Mouse (Mus musculus) intestine, postnatal 0 days (tissue): ENCODE data around the gene Chst5. TPM values are rescaled to one million over a fixed set of nuclear protein-coding genes. Genes with fewer than 3 reads are reported as not detected.

Experiments used
- ATAC-seq: fragments of 200-750 bp; cut with Nextera tagmentation; 2 replicates; pipeline ENCODE4 v1.8.0; 2017; ENCODE audit warnings: mild to moderate bottlenecking, moderate TSS enrichment, moderate library complexity
- H3K27ac ChIP-seq: fragments of 300-500 bp; sonication (generic); 2 replicates; pipeline ENCODE4 v1.5.1; 2014; ENCODE audit warnings: mild to moderate bottlenecking, low read depth, low read length, moderate library complexity
- H3K27me3 ChIP-seq: fragments of 300-500 bp; sonication (generic); replicated peaks from 2 replicates; pipeline ENCODE4 v1.6.1; 2014; ENCODE audit warnings: low read length, mixed read lengths; ENCODE audit not compliant: control insufficient read depth, insufficient read depth
- H3K36me3 ChIP-seq: fragments of 300-500 bp; sonication (generic); 2 replicates; pipeline ENCODE4 v1.6.1; 2014; ENCODE audit warnings: mild to moderate bottlenecking, moderate library complexity; ENCODE audit not compliant: control insufficient read depth, insufficient read depth
- H3K4me1 ChIP-seq: fragments of 300-500 bp; sonication (generic); replicated peaks from 2 replicates; pipeline ENCODE4 v1.6.1; 2014; ENCODE audit warnings: antibody characterized with exemption, low read length, mixed read lengths; ENCODE audit not compliant: control insufficient read depth, insufficient read depth
- H3K4me2 ChIP-seq: fragments of 300-500 bp; sonication (generic); replicated peaks from 2 replicates; pipeline ENCODE4 v1.6.1; 2014; ENCODE audit warnings: low read depth, mild to moderate bottlenecking, moderate library complexity
- H3K4me3 ChIP-seq: fragments of 300-500 bp; sonication (generic); 2 replicates; pipeline ENCODE4 v1.5.1; 2014; ENCODE audit warnings: low read depth, low read length
- H3K9ac ChIP-seq: fragments of 300-500 bp; sonication (generic); 2 replicates; pipeline ENCODE4 v1.6.1; 2014; ENCODE audit warnings: mild to moderate bottlenecking, low read depth, low read length
- H3K9me3 ChIP-seq: fragments of 300-500 bp; sonication (generic); 2 replicates; pipeline ENCODE4 v1.6.1; 2016; ENCODE audit warnings: mixed run types; ENCODE audit not compliant: control insufficient read depth
- CTCF ChIP-seq: sonication (generic); IDR thresholded peaks from 2 replicates; pipeline ENCODE4 v1.5.1; 2016; ENCODE audit warnings: low read depth, mild to moderate bottlenecking, control low read depth, antibody characterized with exemption, moderate library complexity
- WGBS: fragments of 180-500 bp; shearing (Covaris S2); extraction: QIAGEN DNeasy Blood & Tissue Kit; methylation state at CpG from one replicate; pipeline ENCODE4 v1.1.7; 2014; 5-methylcytosine and 5-hydroxymethylcytosine counted together
- polyA plus RNA-seq: library from polyadenylated mRNA; unstranded; fragments of >200 nt; fragmentation: Nextera tagmentation; extraction: Ambion mirVana; gene quantifications from 2 replicates; pipeline ENCODE4 v1.2.1, GENCODE M21; 2015

Gene Chst5
- polyA plus RNA-seq, 1 experiment from 2014 or later = 0.44 TPM

DNA sequence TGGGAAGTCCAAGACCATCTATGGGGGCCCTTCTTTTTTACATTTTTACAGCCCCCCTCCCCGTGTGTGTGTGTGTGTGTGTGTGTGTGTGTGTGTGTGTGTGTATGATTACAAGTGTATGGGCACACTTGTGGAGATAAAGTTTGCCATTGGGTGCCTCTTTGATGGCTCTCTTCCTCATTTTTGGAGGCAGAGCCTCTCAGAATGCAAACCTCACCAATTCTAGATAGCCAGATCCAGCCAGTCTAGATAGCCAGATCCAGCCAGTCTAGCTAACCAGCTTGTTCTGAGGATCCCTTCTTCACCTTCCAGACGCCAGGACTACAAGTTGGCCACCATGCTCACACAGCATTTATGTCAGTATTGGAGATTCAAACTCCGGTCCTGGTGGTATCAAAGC is 39.0 kb downstream of the Chst5 start:
- no peak overlapping the region for H3K9ac ChIP-seq
- no peak overlapping the region for H3K4me3 ChIP-seq
- H3K4me1 ChIP-seq = peaks cover 5% of the 10 kb centered on the region; the same call in 1 of the 2 replicates
- no peak for ATAC-seq
- H3K9me3 ChIP-seq = no peaks in the 10 kb centered on the region
- H3K36me3 ChIP-seq = peaks cover 3% of the 10 kb centered on the region; the same call in 1 of the 2 replicates
- no peak overlapping the region for H3K27ac ChIP-seq
- WGBS = 77% methylated on average over 3 of the region's 3 CpGs
- no peak overlapping the region for H3K4me2 ChIP-seq
- H3K27me3 ChIP-seq = no peaks in the 10 kb centered on the region
- TF ChIP-seq CTCF = no peak

GRCm38 (mm10) chr8:111870379-111870778 is 39.9 kb downstream of the Chst5 start:
- H3K27ac ChIP-seq = no peak overlapping the region
- peaks cover 5% of the 10 kb centered on the region; the same call in 1 of the 2 replicates for H3K36me3 ChIP-seq
- no peak overlapping the region for H3K4me2 ChIP-seq
- no peak for TF ChIP-seq CTCF
- whole genome bisulfite sequencing = 92% methylated on average over 3 of the region's 3 CpGs
- H3K9ac ChIP-seq = no peak overlapping the region
- no peak for ATAC-seq
- H3K9me3 ChIP-seq = no peaks in the 10 kb centered on the region
- no peaks in the 10 kb centered on the region for H3K27me3 ChIP-seq
- H3K4me3 ChIP-seq = no peak overlapping the region
- H3K4me1 ChIP-seq = peaks cover 5% of the 10 kb centered on the region; the same call in 1 of the 2 replicates

GRCm38 (mm10) chr8:111868664-111869063 is 41.6 kb downstream of the Chst5 start:
- peaks cover 4% of the 10 kb centered on the region; the same call in 1 of the 2 replicates for H3K36me3 ChIP-seq
- H3K4me1 ChIP-seq = no peaks in the 10 kb centered on the region
- no peak for TF ChIP-seq CTCF
- no peak for ATAC-seq
- no peaks in the 10 kb centered on the region for H3K27me3 ChIP-seq
- no peak overlapping the region for H3K27ac ChIP-seq
- no peaks in the 10 kb centered on the region for H3K9me3 ChIP-seq
- no peak overlapping the region for H3K4me2 ChIP-seq
- H3K4me3 ChIP-seq = no peak overlapping the region
- 56% methylated on average over 2 of the region's 2 CpGs for WGBS
- H3K9ac ChIP-seq = no peak overlapping the region

GRCm38 (mm10) chr8:111865857-111866256 is 44.4 kb downstream of the Chst5 start:
- no peaks in the 10 kb centered on the region for H3K4me1 ChIP-seq
- H3K9me3 ChIP-seq = no peaks in the 10 kb centered on the region
- no peak overlapping the region for H3K27ac ChIP-seq
- no peak overlapping the region for H3K4me3 ChIP-seq
- no peak for ATAC-seq
- WGBS = 83% methylated on average over 6 of the region's 6 CpGs
- H3K36me3 ChIP-seq = peaks cover 4% of the 10 kb centered on the region; the same call in 1 of the 2 replicates
- no peaks in the 10 kb centered on the region for H3K27me3 ChIP-seq
- H3K9ac ChIP-seq = no peak overlapping the region
- TF ChIP-seq CTCF = no peak
- H3K4me2 ChIP-seq = no peak overlapping the region

GRCm38 (mm10) chr8:111865130-111865852 is 45.0 kb downstream of the Chst5 start:
- Histone ChIP-seq H3K4me2 (no peak overlapping the region), H3K9ac (no peak overlapping the region), H3K36me3 (peaks cover 4% of the 10 kb centered on the region; the same call in 1 of the 2 replicates), H3K4me1 (no peaks in the 10 kb centered on the region), H3K4me3 (no peak overlapping the region), H3K27me3 (no peaks in the 10 kb centered on the region), H3K9me3 (no peaks in the 10 kb centered on the region), H3K27ac (no peak overlapping the region)
- no peak for TF ChIP-seq CTCF
- WGBS = 66% methylated on average over 8 of the region's 8 CpGs
- ATAC-seq = peak; percentile 31; the same call in 1 of the 2 replicates

DNA sequence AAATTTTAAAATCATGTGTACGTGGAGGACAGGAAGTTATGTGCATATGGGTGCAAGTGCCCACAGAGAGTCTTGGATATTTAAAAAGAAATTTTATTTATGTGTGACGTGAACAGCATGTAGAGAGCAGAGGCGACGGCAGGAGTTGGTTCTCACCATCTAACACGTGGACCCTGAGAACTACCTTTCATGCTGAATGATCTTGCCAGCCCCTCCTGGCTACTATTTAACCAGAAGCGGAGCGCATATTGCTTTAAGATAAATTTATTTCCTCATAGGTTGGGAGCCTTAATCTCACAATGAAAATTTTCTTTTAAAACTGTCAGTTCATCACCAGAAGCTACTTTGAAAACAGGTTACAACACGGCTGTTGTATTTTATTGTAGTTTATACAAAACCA is 45.6 kb downstream of the Chst5 start:
- no peak overlapping the region for H3K9ac ChIP-seq
- 50% methylated on average over 8 of the region's 8 CpGs for WGBS
- no peak overlapping the region for H3K27ac ChIP-seq
- no peaks in the 10 kb centered on the region for H3K27me3 ChIP-seq
- no peak for TF ChIP-seq CTCF
- no peaks in the 10 kb centered on the region for H3K4me1 ChIP-seq
- no peak overlapping the region for H3K4me3 ChIP-seq
- peaks cover 4% of the 10 kb centered on the region; the same call in 1 of the 2 replicates for H3K36me3 ChIP-seq
- no peak for ATAC-seq
- H3K9me3 ChIP-seq = no peaks in the 10 kb centered on the region
- H3K4me2 ChIP-seq = no peak overlapping the region
